Mouse (Mus musculus) forebrain, embryonic 12.5 days (tissue): ENCODE results near the gene Sh3bp5l. TPM values are rescaled to one million over a fixed set of nuclear protein-coding genes. Genes with fewer than 3 reads are reported as not detected.
"Not testable (repeated sequence)": the region's sequence is repeated elsewhere in the genome, so short reads cannot be mapped to it uniquely, and the experiment has no call there.

Source experiments
- ATAC-seq: fragments of 200-750 bp; cut with Nextera tagmentation; 2 replicates; pipeline ENCODE4 v1.8.0; 2017; ENCODE audit warnings: moderate TSS enrichment; ENCODE audit not compliant: low FRiP score
- H3K27ac ChIP-seq: fragments of 300-500 bp; sonication (generic); 2 replicates; pipeline ENCODE4 v1.5.1; 2016; ENCODE audit warnings: mild to moderate bottlenecking
- H3K27me3 ChIP-seq: fragments of 300-500 bp; sonication (generic); 2 replicates; pipeline ENCODE4 v1.6.1; 2016; ENCODE audit warnings: mild to moderate bottlenecking
- H3K36me3 ChIP-seq: fragments of 300-500 bp; sonication (generic); replicated peaks from 2 replicates; pipeline ENCODE4 v1.6.1; 2016; ENCODE audit warnings: mild to moderate bottlenecking
- H3K4me1 ChIP-seq: fragments of 300-500 bp; sonication (generic); 2 replicates; pipeline ENCODE4 v1.6.1; 2016
- H3K4me2 ChIP-seq: fragments of 300-500 bp; sonication (generic); 2 replicates; pipeline ENCODE4 v1.6.1; 2016; ENCODE audit warnings: mild to moderate bottlenecking, moderate library complexity
- H3K4me3 ChIP-seq: fragments of 300-500 bp; sonication (generic); replicated peaks from 2 replicates; pipeline ENCODE4 v1.5.1; 2016; ENCODE audit warnings: mild to moderate bottlenecking
- H3K9ac ChIP-seq: fragments of 300-500 bp; sonication (generic); 2 replicates; pipeline ENCODE4 v1.6.1; 2016; ENCODE audit warnings: mild to moderate bottlenecking
- H3K9me3 ChIP-seq: fragments of 300-500 bp; sonication (generic); 2 replicates; pipeline ENCODE4 v1.6.1; 2016
- WGBS: fragments of 180-500 bp; shearing (Covaris S2); methylation state at CpG from one replicate; pipeline ENCODE4 v1.1.7; 2016; 5-methylcytosine and 5-hydroxymethylcytosine counted together
- polyA plus RNA-seq: library from polyadenylated mRNA; unstranded; fragments of >200 nt; fragmentation: Nextera tagmentation; extraction: Ambion mirVana; gene quantifications from 2 replicates; pipeline ENCODE4 v1.2.1, GENCODE M21; 2016

The Sh3bp5l gene
- polyA plus RNA-seq, 1 experiment from 2014 or later = 45.2 TPM

DNA sequence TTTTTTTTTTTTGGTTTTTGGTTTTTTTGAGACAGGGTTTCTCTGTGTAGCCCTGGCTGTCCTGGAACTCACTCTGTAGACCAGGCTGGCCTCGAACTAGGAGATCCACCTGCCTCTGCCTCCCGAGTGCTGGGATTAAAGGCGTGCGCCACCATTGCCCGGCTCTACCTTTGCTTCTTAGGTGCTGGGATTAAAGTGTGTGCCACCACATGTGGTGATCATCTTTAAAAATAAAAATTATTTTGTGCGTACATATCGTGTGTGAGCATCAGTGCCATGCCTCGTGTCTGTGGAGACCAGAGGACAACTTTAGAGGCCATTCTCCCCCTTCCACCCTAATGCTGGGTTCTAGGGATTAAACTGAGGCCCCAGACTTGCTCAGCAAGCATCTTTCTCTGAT, 25.2 kb upstream of the Sh3bp5l start:
- WGBS = 94% methylated on average over 8 of the region's 8 CpGs

DNA sequence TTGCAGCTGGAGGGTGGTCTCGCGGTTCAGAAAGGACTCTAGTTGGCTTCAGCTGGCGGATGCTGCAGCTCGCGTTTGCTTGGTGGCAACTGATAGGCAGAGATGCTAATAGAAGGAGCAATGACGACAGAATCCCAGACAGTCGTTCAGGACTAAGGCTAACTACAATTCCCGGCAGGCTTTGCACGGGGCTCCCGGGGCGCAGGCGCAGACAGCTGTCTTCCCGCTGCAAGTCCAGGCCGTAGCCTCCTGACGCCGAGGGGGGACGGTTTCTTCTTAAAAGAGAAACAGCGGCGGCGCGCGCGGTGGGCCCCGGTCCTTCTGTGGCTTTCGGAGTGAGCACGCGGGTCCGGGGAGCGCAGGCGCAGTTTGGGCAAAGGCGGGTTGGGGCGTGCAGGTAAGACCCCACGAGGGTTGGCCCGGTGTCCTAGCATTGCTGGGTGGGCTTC, 23.6 kb upstream of the Sh3bp5l start, which contains the start of gene Zfp692:
Gene Zfp692, plus strand, starts transcription at position 210 of the 449 bp plus-strand sequence.
- peak within 1 kb of the TSS; percentile 92 for H3K4me2 ChIP-seq
- H3K27me3 ChIP-seq = peaks cover 3% of the 10 kb centered on the region; the same call in 1 of the 2 replicates
- peak within 1 kb of the TSS; percentile 67 for H3K27ac ChIP-seq
- under 1% methylated on average over 34 of the region's 34 CpGs for WGBS
- H3K9ac ChIP-seq = peak within 1 kb of the TSS; percentile 70
- peaks cover 19% of the 10 kb centered on the region for H3K36me3 ChIP-seq
- peak within 1 kb of the TSS; percentile 50 for H3K4me3 ChIP-seq
- H3K9me3 ChIP-seq = no peaks in the 10 kb centered on the region
- H3K4me1 ChIP-seq = peaks cover 18% of the 10 kb centered on the region
- ATAC-seq = peak; percentile 81

More for the DNA sequence above, 25.2 kb upstream of the Sh3bp5l start:
- H3K4me3 ChIP-seq, H3K36me3 ChIP-seq, H3K9ac ChIP-seq, H3K4me2 ChIP-seq, H3K27ac ChIP-seq, H3K9me3 ChIP-seq, ATAC-seq, H3K27me3 ChIP-seq: not testable (repeated sequence)
- peaks cover 18% of the 10 kb centered on the region for H3K4me1 ChIP-seq

DNA sequence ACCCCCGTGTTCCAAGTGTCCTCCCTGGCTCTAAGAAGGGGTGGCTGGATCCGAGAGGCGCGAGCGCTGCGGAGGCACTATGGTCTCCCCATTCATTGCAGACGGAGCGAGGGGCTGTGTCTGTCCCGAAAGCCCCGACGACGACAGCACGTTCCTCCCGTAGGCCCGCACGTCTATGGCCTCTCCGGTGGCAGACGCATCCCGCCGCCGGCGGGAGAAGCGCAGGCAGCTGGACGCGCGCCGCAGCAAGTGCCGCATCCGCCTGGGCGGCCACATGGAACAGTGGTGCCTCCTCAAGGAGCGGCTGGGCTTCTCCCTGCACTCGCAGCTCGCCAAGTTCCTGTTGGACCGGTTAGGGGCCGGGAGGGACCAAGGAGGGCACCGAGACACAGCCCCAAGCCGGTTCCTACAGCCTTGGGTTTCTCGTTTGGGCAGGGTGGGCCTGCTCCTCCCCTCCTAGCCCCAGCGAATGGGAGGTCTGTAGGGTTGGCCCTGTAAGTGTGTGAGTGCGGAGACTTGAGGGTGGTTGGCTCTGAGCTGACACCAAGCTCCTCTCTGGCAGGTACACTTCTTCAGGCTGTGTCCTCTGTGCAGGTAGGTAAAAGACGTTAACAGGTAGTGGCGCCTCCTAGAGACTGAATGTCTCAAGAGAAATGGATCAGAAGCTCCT, 23.0 kb upstream of the Sh3bp5l start:
- under 1% methylated on average over 42 of the region's 42 CpGs for WGBS
- peak; percentile 47 for ATAC-seq
- peaks cover 21% of the 10 kb centered on the region for H3K36me3 ChIP-seq
- peak overlapping the region; percentile 50 for H3K4me3 ChIP-seq
- peak overlapping the region; percentile 67 for H3K27ac ChIP-seq
- H3K4me1 ChIP-seq = peaks cover 18% of the 10 kb centered on the region
- H3K9ac ChIP-seq = peak overlapping the region; percentile 70
- H3K4me2 ChIP-seq = peak overlapping the region; percentile 92
- peaks cover 3% of the 10 kb centered on the region; the same call in 1 of the 2 replicates for H3K27me3 ChIP-seq
- no peaks in the 10 kb centered on the region for H3K9me3 ChIP-seq

DNA sequence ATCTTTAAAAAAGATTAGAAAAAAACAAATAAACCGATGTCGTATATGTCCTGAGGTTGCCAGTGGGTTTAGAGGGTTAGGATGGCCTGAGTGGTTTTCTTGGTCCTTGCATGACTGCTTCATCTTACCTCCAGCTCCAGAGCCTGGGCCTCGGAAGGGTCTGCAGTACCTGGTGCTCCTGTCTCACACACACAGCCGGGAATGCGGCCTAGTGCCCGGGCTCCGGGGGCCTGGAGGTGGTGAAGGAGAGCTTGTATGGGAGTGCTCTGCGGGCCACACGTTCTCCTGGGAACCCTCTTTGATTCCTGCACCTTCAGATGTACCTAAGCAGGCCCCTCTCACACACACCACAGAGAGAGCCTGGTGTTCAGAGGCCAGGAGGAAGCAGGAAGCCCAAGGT, 21.9 kb upstream of the Sh3bp5l start:
- H3K4me1 ChIP-seq = peaks cover 15% of the 10 kb centered on the region
- ATAC-seq = no peak

DNA sequence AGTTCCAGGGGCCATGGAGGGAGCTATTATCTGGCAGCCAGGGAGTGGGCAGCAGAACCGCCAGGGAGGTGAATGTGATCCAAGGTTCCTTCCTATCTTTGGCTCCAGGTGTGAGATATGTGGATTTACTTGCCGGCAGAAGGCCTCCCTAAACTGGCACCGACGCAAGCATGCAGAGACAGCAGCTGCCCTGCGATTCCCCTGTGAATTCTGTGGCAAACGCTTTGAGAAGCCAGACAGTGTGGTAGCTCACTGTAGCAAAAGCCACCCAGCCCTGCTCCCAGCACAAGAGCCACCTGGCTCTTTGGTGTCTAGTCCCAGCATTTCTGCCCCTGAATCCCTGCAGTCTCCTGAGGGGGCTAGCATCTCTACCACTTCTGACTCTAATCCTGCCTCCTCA, 16.5 kb upstream of the Sh3bp5l start:
- Histone ChIP-seq H3K9ac (no peak overlapping the region), H3K4me3 (no peak overlapping the region), H3K9me3 (no peaks in the 10 kb centered on the region), H3K27ac (no peak overlapping the region), H3K36me3 (peaks cover 61% of the 10 kb centered on the region), H3K4me1 (no peaks in the 10 kb centered on the region), H3K4me2 (no peak overlapping the region), H3K27me3 (no peaks in the 10 kb centered on the region)
- no peak for ATAC-seq
- 90% methylated on average over 6 of the region's 6 CpGs for whole genome bisulfite sequencing

More for the DNA sequence above, 21.9 kb upstream of the Sh3bp5l start:
- peaks cover 3% of the 10 kb centered on the region; the same call in 1 of the 2 replicates for H3K27me3 ChIP-seq
- H3K4me2 ChIP-seq = no peak overlapping the region
- 95% methylated on average over 9 of the region's 9 CpGs for WGBS
- no peak overlapping the region for H3K27ac ChIP-seq
- H3K36me3 ChIP-seq = peaks cover 21% of the 10 kb centered on the region
- H3K9ac ChIP-seq = no peak overlapping the region
- H3K9me3 ChIP-seq = no peaks in the 10 kb centered on the region
- no peak overlapping the region for H3K4me3 ChIP-seq

DNA sequence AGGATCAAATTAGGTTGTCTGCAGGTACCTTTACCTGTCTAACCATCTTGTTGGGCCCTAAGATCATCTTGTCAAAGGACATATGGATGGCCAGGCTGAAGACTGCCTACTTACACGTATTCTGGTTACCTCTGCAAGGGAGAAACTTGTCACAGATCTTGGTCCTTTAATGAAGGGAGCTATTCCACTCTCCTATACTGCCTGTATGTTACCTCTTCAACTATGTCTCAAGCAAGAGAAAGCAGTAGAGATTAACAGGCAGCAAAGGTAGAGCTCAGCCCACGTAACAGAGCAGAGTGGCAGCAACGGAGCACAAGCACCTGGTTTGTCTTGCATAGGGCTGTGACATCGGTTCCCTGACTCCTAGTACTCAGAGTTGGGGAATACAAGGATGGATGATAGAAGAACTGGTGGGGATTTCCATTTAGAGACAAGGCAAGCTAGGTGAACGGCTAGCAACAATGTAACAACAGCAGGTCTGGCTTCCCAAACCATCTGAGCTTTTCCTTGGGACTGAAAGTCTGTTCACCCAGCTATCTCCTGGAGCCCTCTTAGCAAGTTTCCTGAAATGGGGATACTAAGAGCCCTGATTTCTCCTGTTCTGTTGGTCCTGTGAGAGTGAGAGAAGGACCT, 14.9 kb upstream of the Sh3bp5l start:
- no peak overlapping the region for H3K27ac ChIP-seq
- H3K4me2 ChIP-seq = no peak overlapping the region
- no peaks in the 10 kb centered on the region for H3K9me3 ChIP-seq
- H3K4me1 ChIP-seq = no peaks in the 10 kb centered on the region
- H3K36me3 ChIP-seq = peaks cover 55% of the 10 kb centered on the region
- 97% methylated on average over 5 of the region's 5 CpGs for WGBS
- no peak overlapping the region for H3K4me3 ChIP-seq
- H3K9ac ChIP-seq = no peak overlapping the region
- no peaks in the 10 kb centered on the region for H3K27me3 ChIP-seq
- ATAC-seq = no peak

DNA sequence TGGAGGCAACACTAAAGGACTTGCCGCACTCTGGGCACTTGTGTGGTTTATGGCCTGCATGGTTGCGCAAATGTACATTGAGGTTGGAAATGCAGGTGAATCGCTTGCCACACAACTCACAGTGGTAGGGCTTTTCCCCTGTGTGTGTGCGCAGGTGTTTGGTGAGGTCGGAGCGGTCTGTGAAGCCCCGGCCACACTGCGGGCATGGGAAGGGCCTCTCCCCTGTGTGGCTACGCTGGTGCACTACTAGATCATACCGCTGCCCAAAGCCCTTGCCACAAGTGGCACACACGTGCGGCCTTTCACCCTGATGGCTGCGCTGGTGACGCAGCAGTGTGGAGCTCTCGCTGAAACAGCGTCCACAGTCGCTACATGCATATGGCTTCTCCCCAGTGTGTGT, 14.2 kb upstream of the Sh3bp5l start:
- H3K36me3 ChIP-seq = peaks cover 49% of the 10 kb centered on the region

DNA sequence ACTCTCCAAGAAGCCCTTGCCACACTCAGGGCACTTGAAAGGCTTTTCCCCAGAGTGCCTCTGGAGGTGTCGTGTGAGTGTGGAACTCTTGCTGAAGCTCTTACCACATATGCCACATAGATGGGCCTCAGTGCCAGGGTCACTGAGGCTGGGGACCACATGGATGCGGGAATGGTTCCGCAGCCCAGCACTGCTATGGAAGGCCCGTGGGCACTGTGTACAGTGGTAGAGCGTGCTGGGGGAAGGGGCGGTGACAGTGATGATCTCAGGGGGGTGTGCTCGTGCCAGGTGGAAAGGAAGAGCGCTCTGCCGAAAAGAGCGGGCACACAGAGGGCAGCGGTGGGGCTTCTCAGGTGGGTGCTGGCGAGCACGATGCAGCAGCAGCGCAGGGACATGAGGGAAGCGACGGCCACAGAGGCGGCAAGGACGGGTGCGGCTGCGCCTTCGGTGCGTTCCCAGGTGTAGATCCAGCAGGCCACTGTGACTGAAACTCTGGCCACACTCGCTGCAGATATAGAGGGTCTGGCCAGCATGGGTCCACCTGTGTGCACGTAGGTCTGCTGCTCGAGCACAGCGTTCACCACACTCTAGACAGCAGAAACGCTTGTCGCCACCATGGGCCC, 13.6 kb upstream of the Sh3bp5l start:
- H3K36me3 ChIP-seq = peaks cover 44% of the 10 kb centered on the region
- no peak for ATAC-seq

More for the DNA sequence above, 14.2 kb upstream of the Sh3bp5l start:
- 85% methylated on average over 17 of the region's 17 CpGs for WGBS
- H3K4me3 ChIP-seq = no peak overlapping the region
- no peaks in the 10 kb centered on the region for H3K9me3 ChIP-seq
- no peak overlapping the region for H3K9ac ChIP-seq
- H3K4me1 ChIP-seq = no peaks in the 10 kb centered on the region
- ATAC-seq = no peak
- H3K27me3 ChIP-seq = no peaks in the 10 kb centered on the region
- H3K4me2 ChIP-seq = no peak overlapping the region
- no peak overlapping the region for H3K27ac ChIP-seq

DNA sequence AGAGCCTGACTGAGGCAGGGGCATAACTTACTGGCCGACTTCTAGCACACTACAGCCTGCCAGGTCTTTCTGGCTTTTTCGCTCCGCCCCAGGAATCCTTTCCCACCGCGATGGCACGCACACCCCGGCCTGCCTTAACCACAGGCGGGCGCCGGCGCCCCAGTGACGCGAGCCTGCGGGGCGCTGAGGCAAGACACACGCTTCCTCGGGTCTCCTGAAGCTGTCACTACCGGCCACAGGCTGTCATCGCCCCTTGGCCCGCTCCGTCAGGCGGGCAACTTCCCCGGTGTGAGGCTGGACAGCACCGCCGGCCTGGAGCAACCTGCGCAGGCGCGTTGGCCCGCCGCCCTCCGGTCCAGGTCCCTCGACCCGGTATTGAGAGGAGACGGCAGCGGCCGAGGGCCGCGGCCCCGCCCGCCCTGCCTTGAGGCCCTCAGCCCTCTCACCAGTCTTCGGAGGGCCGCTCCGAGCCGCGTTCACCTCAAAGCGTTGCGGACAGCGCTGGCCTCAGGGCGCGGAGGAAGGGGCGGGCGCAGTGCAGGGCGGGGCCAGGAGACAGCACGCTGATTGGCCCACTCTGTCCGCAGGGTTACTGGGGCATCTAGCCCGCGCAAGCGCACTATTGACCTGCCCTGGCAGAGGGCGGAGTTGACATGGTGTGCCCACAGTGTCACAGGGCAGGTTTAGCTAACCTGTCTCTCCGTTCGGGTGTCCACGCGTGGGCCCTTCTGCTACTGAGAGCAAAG, 7.5 kb upstream of the Sh3bp5l start:
- Histone ChIP-seq H3K9me3 (no peaks in the 10 kb centered on the region), H3K4me3 (peak overlapping the region; percentile 83), H3K27ac (peak overlapping the region; percentile 96), H3K36me3 (peaks cover 21% of the 10 kb centered on the region), H3K9ac (peak overlapping the region; percentile 85), H3K27me3 (no peaks in the 10 kb centered on the region), H3K4me2 (peak overlapping the region; percentile 77), H3K4me1 (peaks cover 20% of the 10 kb centered on the region)
- ATAC-seq = peak; percentile 99
- under 1% methylated on average over 63 of the region's 63 CpGs for WGBS

More for the DNA sequence above, 13.6 kb upstream of the Sh3bp5l start:
- no peaks in the 10 kb centered on the region for H3K27me3 ChIP-seq
- H3K4me3 ChIP-seq = no peak overlapping the region
- WGBS = 73% methylated on average over 28 of the region's 28 CpGs
- H3K27ac ChIP-seq = no peak overlapping the region
- no peaks in the 10 kb centered on the region for H3K9me3 ChIP-seq
- H3K9ac ChIP-seq = no peak overlapping the region
- H3K4me1 ChIP-seq = peaks cover 5% of the 10 kb centered on the region
- H3K4me2 ChIP-seq = no peak overlapping the region

DNA sequence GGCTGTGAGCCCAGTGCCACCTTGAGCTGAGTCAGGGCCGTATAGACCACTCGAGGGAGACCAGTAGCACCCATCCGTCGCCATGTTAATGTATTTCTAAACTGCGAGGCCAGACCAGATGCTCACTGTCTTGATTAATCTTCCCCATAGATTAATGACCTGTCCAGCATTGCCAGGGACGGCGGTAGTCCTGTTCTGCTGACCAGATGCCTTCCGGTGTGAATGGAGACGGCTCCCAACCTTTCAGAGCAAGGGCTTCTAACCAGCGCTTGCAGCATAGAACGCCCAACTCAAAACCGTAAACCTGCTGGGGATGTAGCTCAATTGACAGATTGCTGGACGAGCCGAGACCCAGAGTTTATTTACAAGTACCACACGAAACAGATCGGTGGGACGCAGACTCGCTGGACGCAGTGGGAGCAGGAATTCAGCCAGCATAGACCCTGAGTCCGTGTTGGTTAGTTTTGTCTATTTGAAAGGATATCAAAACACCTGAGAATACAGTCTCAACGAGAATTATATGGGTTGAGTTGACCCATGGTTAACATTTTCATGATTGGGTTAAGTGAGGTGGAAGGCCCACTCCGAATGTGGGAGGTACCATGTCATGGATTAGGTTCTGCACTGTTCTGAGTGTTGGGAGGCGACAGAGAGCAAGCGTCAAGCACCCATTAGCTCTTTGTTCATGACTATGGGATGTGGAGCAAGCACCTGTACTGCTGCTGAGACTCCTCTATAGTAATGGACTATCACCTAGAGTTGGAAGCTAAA, 6.8 kb upstream of the Sh3bp5l start:
- Histone ChIP-seq H3K4me2 (peak overlapping the region; percentile 77), H3K4me3 (peak overlapping the region; percentile 83), H3K4me1 (peaks cover 26% of the 10 kb centered on the region), H3K9ac (peak overlapping the region; percentile 85), H3K27ac (peak overlapping the region; percentile 96), H3K9me3 (no peaks in the 10 kb centered on the region), H3K36me3 (peaks cover 18% of the 10 kb centered on the region), H3K27me3 (no peaks in the 10 kb centered on the region)
- WGBS = 15% methylated on average over 24 of the region's 24 CpGs
- ATAC-seq = no peak; the same call in 1 of the 2 replicates

DNA sequence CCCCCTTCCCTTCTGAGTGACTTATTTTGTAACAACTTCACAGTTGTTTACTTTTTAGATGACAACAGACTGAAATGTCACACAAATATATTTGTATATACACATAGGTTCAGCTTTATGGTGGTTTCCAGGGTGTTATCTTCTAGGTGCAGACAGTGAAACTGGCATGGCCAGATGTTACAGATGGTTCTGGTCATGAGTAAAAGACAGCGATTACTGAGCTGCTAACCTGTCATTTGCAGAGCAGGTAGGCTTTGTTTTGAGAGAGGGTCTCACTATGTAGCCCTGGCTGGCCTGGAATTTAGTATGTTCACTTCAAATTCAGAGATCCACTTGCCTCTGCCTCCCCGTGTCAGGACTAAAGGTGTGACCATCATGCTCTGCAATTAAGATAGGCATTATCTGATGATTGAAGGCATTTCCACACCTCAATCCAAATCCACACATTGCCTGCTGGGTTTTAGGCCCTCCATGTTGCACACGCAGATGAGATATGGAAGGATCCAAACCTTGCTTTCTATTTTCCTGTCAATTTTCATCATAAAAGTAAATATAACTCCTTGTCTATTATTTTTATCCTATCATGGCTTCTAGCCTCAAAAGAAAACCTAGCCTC, 5.8 kb upstream of the Sh3bp5l start:
- Histone ChIP-seq H3K27ac (no peak overlapping the region), H3K4me2 (no peak overlapping the region), H3K4me3 (no peak overlapping the region), H3K9ac (no peak overlapping the region), H3K27me3 (no peaks in the 10 kb centered on the region), H3K9me3 (no peaks in the 10 kb centered on the region), H3K36me3 (peaks cover 13% of the 10 kb centered on the region), H3K4me1 (peaks cover 36% of the 10 kb centered on the region)
- 88% methylated on average over 3 of the region's 3 CpGs for WGBS
- no peak for ATAC-seq
